Mouse (Mus musculus) hindbrain, embryonic 13.5 days (tissue): ENCODE measurements at regions not wholly inside any gene's neighbourhood (a gene's known extent, or its start where the extent isn't known, plus 50 kb on each side); places are given as distances from the start of the nearest gene placed in this dataset.

Experiments
- ATAC-seq: fragments of 200-750 bp; cut with Nextera tagmentation; 2 replicates; pipeline ENCODE4 v1.8.0; 2017; ENCODE audit warnings: moderate TSS enrichment; ENCODE audit not compliant: low FRiP score
- H3K27ac ChIP-seq: fragments of 300-500 bp; sonication (generic); 2 replicates; pipeline ENCODE4 v1.5.1; 2015; ENCODE audit warnings: inconsistent platforms, mild to moderate bottlenecking, moderate library complexity
- H3K27me3 ChIP-seq: fragments of 300-500 bp; sonication (generic); 2 replicates; pipeline ENCODE4 v1.6.1; 2015; ENCODE audit warnings: mild to moderate bottlenecking, inconsistent platforms
- H3K36me3 ChIP-seq: fragments of 300-500 bp; sonication (generic); 2 replicates; pipeline ENCODE4 v1.6.1; 2015; ENCODE audit warnings: mild to moderate bottlenecking, inconsistent platforms
- H3K4me1 ChIP-seq: fragments of 300-500 bp; sonication (generic); replicated peaks from 2 replicates; pipeline ENCODE4 v1.6.1; 2015; ENCODE audit warnings: inconsistent platforms
- H3K4me2 ChIP-seq: fragments of 300-500 bp; sonication (generic); 2 replicates; pipeline ENCODE4 v1.6.1; 2015; ENCODE audit warnings: inconsistent platforms, mild to moderate bottlenecking, moderate library complexity
- H3K4me3 ChIP-seq: fragments of 300-500 bp; sonication (generic); 2 replicates; pipeline ENCODE4 v1.5.1; 2015; ENCODE audit warnings: mild to moderate bottlenecking, inconsistent platforms
- H3K9ac ChIP-seq: fragments of 300-500 bp; sonication (generic); 2 replicates; pipeline ENCODE4 v1.6.1; 2015; ENCODE audit warnings: mild to moderate bottlenecking, inconsistent platforms
- H3K9me3 ChIP-seq: fragments of 300-500 bp; sonication (generic); 2 replicates; pipeline ENCODE4 v1.6.1; 2016; ENCODE audit warnings: inconsistent platforms
- WGBS: fragments of 180-500 bp; shearing (Covaris S2); methylation state at CpG from one replicate; pipeline ENCODE4 v1.1.7; 2015; 5-methylcytosine and 5-hydroxymethylcytosine counted together

DNA sequence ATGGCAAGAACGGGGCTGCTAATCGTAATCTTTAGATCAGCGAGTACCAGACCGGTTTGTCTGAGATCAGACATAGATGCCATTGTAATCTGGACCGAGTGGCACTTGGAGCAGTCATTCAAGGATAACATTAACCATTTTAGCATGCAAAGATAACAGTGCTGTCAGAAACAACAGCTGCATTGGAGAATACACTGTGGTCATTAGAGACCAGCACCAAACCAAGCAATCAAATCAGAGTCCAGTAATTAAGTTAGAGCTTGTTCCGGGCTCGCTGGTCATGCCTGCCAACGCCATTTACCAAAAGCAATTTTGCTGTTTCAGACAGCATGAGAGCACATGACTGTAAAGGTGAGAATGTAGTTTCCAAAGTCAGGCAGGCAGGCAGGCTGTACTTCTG, 50.1 kb upstream of the Erbin start:
- Histone ChIP-seq H3K9me3 (no peaks in the 10 kb centered on the region), H3K4me1 (peaks cover 6% of the 10 kb centered on the region; the same call in 1 of the 2 replicates), H3K36me3 (no peaks in the 10 kb centered on the region), H3K27me3 (no peaks in the 10 kb centered on the region), H3K4me2 (no peak overlapping the region), H3K4me3 (no peak overlapping the region), H3K27ac (peak overlapping the region; percentile 18; the same call in 1 of the 2 replicates), H3K9ac (no peak overlapping the region)
- no peak for ATAC-seq
- WGBS: 60% methylated on average over 8 of the region's 8 CpGs
